Mouse (Mus musculus): Measurements from ENCODE around the gene Dusp2. TPM values are rescaled to one million over a fixed set of nuclear protein-coding genes. Genes with fewer than 3 reads are reported as not detected.

The Dusp2 gene
- polyA plus RNA-seq, 1 experiment from 2014 or later: 4.9 TPM

- no peaks in the 10 kb centered on the region for H3K36me3 ChIP-seq (ENCODE audit: control insufficient read depth, insufficient read depth, low read length)
- H3K4me3 ChIP-seq (ENCODE audit: low read depth, low read length): no peak overlapping the region
- WGBS: 69% methylated on average over 14 of the region's 14 CpGs
- H3K27me3 ChIP-seq (ENCODE audit: control insufficient read depth, insufficient read depth, low read length): peaks cover 29% of the 10 kb centered on the region
- H3K9ac ChIP-seq (ENCODE audit: low read depth, low read length): no peak overlapping the region
- no peaks in the 10 kb centered on the region for H3K4me1 ChIP-seq (replicated peaks; ENCODE audit: control insufficient read depth, insufficient read depth, low read length)
- no peaks in the 10 kb centered on the region for H3K9me3 ChIP-seq (ENCODE audit: control insufficient read depth, low read length)
- H3K4me2 ChIP-seq (replicated peaks; ENCODE audit: low read depth, low read length): no peak overlapping the region
- ATAC-seq (ENCODE audit: low FRiP score) (no peak), DNase-seq (ENCODE audit: low spot score) (no peak)
- H3K27ac ChIP-seq (ENCODE audit: low read depth, low read length): no peak overlapping the region
These were observed 3.0 kb upstream of the Dusp2 start for GRCm38 (mm10) chr2:127332807-127333570.

- Histone ChIP-seq H3K36me3 (ENCODE audit: control insufficient read depth, insufficient read depth, low read length) (no peaks in the 10 kb centered on the region), H3K4me2 (replicated peaks; ENCODE audit: low read depth, low read length) (no peak overlapping the region), H3K27me3 (ENCODE audit: control insufficient read depth, insufficient read depth, low read length) (peaks cover 29% of the 10 kb centered on the region), H3K4me1 (replicated peaks; ENCODE audit: control insufficient read depth, insufficient read depth, low read length) (no peaks in the 10 kb centered on the region), H3K27ac (ENCODE audit: low read depth, low read length) (no peak overlapping the region), H3K9me3 (ENCODE audit: control insufficient read depth, low read length) (no peaks in the 10 kb centered on the region), H3K9ac (ENCODE audit: low read depth, low read length) (no peak overlapping the region), H3K4me3 (ENCODE audit: low read depth, low read length) (no peak overlapping the region)
- no peak for DNase-seq (ENCODE audit: low spot score)
- 78% methylated on average over 5 of the region's 5 CpGs for WGBS
- ATAC-seq (ENCODE audit: low FRiP score): no peak
These were observed 1.9 kb upstream of the Dusp2 start for GRCm38 (mm10) chr2:127333945-127334603.

DNA sequence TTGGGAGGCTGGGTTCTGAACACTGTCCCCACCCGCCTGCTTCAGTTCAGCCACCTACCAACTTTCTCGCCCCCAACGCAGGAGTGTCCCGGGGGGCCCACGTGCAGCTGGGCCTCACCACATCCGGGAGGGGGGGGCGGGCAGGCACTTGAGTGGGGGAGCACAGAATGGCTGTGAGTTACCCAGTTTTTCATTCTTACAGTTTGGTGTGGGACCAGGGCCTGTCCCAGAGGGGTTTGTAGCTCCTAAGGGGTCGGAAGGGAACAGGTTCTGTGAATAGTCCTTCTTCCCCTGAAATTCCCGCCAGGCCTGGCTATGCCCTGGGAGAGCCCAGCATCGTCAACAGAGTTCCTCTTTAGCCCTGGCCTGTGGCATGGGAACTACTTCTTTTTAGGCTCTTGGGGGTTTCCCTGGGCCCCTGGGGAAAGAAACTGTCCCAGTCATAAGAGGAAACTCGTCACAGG is 849 bp upstream of the Dusp2 start:
- H3K27ac ChIP-seq (ENCODE audit: low read depth, low read length): no peak overlapping the region
- H3K4me2 ChIP-seq (replicated peaks; ENCODE audit: low read depth, low read length): no peak overlapping the region
- no peak overlapping the region for H3K4me3 ChIP-seq (ENCODE audit: low read depth, low read length)
- no peak overlapping the region for H3K9ac ChIP-seq (ENCODE audit: low read depth, low read length)
- H3K9me3 ChIP-seq (ENCODE audit: control insufficient read depth, low read length): no peaks in the 10 kb centered on the region
- DNase-seq (ENCODE audit: low spot score) (no peak), ATAC-seq (ENCODE audit: low FRiP score) (no peak)
- peaks cover 29% of the 10 kb centered on the region for H3K27me3 ChIP-seq (ENCODE audit: control insufficient read depth, insufficient read depth, low read length)
- no peaks in the 10 kb centered on the region for H3K36me3 ChIP-seq (ENCODE audit: control insufficient read depth, insufficient read depth, low read length)
- no peaks in the 10 kb centered on the region for H3K4me1 ChIP-seq (replicated peaks; ENCODE audit: control insufficient read depth, insufficient read depth, low read length)
- WGBS: 54% methylated on average over 11 of the region's 11 CpGs

DNA sequence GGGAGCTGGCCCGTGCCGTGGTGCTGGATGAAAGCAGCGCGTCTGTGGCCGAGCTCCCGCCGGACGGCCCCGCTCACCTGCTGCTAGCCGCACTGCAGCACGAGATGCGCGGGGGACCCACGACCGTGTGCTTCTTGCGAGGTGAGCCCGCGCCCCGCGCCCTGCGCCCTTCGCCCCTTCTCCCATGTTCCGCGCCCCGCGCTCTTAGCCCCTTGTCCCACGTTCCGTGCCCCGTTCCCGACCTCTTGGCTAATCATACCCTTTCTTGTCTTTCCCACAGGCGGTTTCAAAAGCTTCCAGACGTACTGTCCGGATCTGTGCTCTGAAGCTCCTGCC is 506 bp downstream of the Dusp2 start:
- H3K36me3 ChIP-seq (ENCODE audit: control insufficient read depth, insufficient read depth, low read length): no peaks in the 10 kb centered on the region
- ATAC-seq (ENCODE audit: low FRiP score): no peak; the same call in 1 of the 2 replicates
- peak overlapping the region; percentile 53; the same call in 1 of the 2 replicates for H3K9ac ChIP-seq (ENCODE audit: low read depth, low read length)
- peak overlapping the region; percentile 49 for H3K4me3 ChIP-seq (ENCODE audit: low read depth, low read length)
- H3K4me1 ChIP-seq (replicated peaks; ENCODE audit: control insufficient read depth, insufficient read depth, low read length): no peaks in the 10 kb centered on the region
- no peaks in the 10 kb centered on the region for H3K9me3 ChIP-seq (ENCODE audit: control insufficient read depth, low read length)
- no peak for DNase-seq (ENCODE audit: low spot score)
- WGBS: 2% methylated on average over 26 of the region's 33 CpGs
- no peak overlapping the region for H3K27ac ChIP-seq (ENCODE audit: low read depth, low read length)
- H3K27me3 ChIP-seq (ENCODE audit: control insufficient read depth, insufficient read depth, low read length): peaks cover 29% of the 10 kb centered on the region
- peak overlapping the region; percentile 90 for H3K4me2 ChIP-seq (replicated peaks; ENCODE audit: low read depth, low read length)

DNA sequence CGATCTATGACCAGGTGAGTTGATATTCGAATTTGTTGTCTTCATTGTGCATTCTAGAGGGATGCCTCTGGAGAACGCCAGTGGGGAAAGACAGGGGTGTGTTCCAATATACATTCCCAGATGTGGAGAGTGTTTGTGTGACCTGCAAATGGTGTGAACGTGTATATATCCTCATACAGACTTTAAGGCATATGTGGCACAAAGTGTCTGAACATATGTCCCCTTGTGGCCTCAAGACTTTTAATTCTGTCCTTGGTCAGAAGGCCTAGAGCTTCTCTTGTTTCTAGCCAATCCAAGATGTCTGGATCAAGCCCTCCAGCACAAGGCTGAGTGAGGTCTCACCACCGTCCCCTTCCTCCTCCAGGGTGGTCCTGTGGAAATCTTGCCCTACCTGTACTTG is 926 bp downstream of the Dusp2 start:
- WGBS: 51% methylated on average over 5 of the region's 5 CpGs
- no peaks in the 10 kb centered on the region for H3K36me3 ChIP-seq (ENCODE audit: control insufficient read depth, insufficient read depth, low read length)
- H3K4me3 ChIP-seq (ENCODE audit: low read depth, low read length): peak overlapping the region; percentile 49
- no peak overlapping the region for H3K9ac ChIP-seq (ENCODE audit: low read depth, low read length)
- ATAC-seq (ENCODE audit: low FRiP score) (no peak), DNase-seq (ENCODE audit: low spot score) (no peak)
- peaks cover 29% of the 10 kb centered on the region for H3K27me3 ChIP-seq (ENCODE audit: control insufficient read depth, insufficient read depth, low read length)
- peak overlapping the region; percentile 90 for H3K4me2 ChIP-seq (replicated peaks; ENCODE audit: low read depth, low read length)
- H3K9me3 ChIP-seq (ENCODE audit: control insufficient read depth, low read length): no peaks in the 10 kb centered on the region
- H3K27ac ChIP-seq (ENCODE audit: low read depth, low read length): no peak overlapping the region
- no peaks in the 10 kb centered on the region for H3K4me1 ChIP-seq (replicated peaks; ENCODE audit: control insufficient read depth, insufficient read depth, low read length)

- Histone ChIP-seq H3K9ac (ENCODE audit: low read depth, low read length) (no peak overlapping the region), H3K4me2 (replicated peaks; ENCODE audit: low read depth, low read length) (no peak overlapping the region), H3K4me1 (replicated peaks; ENCODE audit: control insufficient read depth, insufficient read depth, low read length) (no peaks in the 10 kb centered on the region), H3K27ac (ENCODE audit: low read depth, low read length) (no peak overlapping the region), H3K4me3 (ENCODE audit: low read depth, low read length) (no peak overlapping the region), H3K9me3 (ENCODE audit: control insufficient read depth, low read length) (no peaks in the 10 kb centered on the region), H3K27me3 (ENCODE audit: control insufficient read depth, insufficient read depth, low read length) (peaks cover 29% of the 10 kb centered on the region), H3K36me3 (ENCODE audit: control insufficient read depth, insufficient read depth, low read length) (no peaks in the 10 kb centered on the region)
- ATAC-seq (ENCODE audit: low FRiP score) (no peak), DNase-seq (ENCODE audit: low spot score) (no peak)
- WGBS: 67% methylated on average over 11 of the region's 11 CpGs
These were observed 1.6 kb downstream of the Dusp2 start for GRCm38 (mm10) chr2:127337531-127337930.

- no peak overlapping the region for H3K4me3 ChIP-seq (ENCODE audit: low read depth, low read length)
- ATAC-seq (ENCODE audit: low FRiP score): no peak
These were observed 2.1 kb downstream of the Dusp2 start for GRCm38 (mm10) chr2:127338012-127338411.

GRCm38 (mm10) chr2:127338416-127338815 is 2.5 kb downstream of the Dusp2 start, which contains the start of gene Astl:
Gene Astl, plus strand, starts transcription at chr2:127338639.
- Histone ChIP-seq H3K9ac (ENCODE audit: low read depth, low read length) (no peak within 1 kb of the TSS), H3K27me3 (ENCODE audit: control insufficient read depth, insufficient read depth, low read length) (peaks cover 29% of the 10 kb centered on the region), H3K36me3 (ENCODE audit: control insufficient read depth, insufficient read depth, low read length) (no peaks in the 10 kb centered on the region), H3K4me1 (replicated peaks; ENCODE audit: control insufficient read depth, insufficient read depth, low read length) (no peaks in the 10 kb centered on the region), H3K4me3 (ENCODE audit: low read depth, low read length) (no peak within 1 kb of the TSS), H3K27ac (ENCODE audit: low read depth, low read length) (no peak within 1 kb of the TSS), H3K9me3 (ENCODE audit: control insufficient read depth, low read length) (no peaks in the 10 kb centered on the region), H3K4me2 (replicated peaks; ENCODE audit: low read depth, low read length) (no peak within 1 kb of the TSS)
- WGBS: 81% methylated on average over 4 of the region's 4 CpGs
- DNase-seq (ENCODE audit: low spot score) (no peak), ATAC-seq (ENCODE audit: low FRiP score) (no peak)

More at GRCm38 (mm10) chr2:127338012-127338411, 2.1 kb downstream of the Dusp2 start:
- no peak overlapping the region for H3K9ac ChIP-seq (ENCODE audit: low read depth, low read length)
- peaks cover 29% of the 10 kb centered on the region for H3K27me3 ChIP-seq (ENCODE audit: control insufficient read depth, insufficient read depth, low read length)
- no peak overlapping the region for H3K27ac ChIP-seq (ENCODE audit: low read depth, low read length)
- H3K4me1 ChIP-seq (replicated peaks; ENCODE audit: control insufficient read depth, insufficient read depth, low read length): no peaks in the 10 kb centered on the region
- DNase-seq (ENCODE audit: low spot score): no peak
- no peaks in the 10 kb centered on the region for H3K9me3 ChIP-seq (ENCODE audit: control insufficient read depth, low read length)
- no peak overlapping the region for H3K4me2 ChIP-seq (replicated peaks; ENCODE audit: low read depth, low read length)
- 73% methylated on average over 7 of the region's 7 CpGs for WGBS
- no peaks in the 10 kb centered on the region for H3K36me3 ChIP-seq (ENCODE audit: control insufficient read depth, insufficient read depth, low read length)

DNA sequence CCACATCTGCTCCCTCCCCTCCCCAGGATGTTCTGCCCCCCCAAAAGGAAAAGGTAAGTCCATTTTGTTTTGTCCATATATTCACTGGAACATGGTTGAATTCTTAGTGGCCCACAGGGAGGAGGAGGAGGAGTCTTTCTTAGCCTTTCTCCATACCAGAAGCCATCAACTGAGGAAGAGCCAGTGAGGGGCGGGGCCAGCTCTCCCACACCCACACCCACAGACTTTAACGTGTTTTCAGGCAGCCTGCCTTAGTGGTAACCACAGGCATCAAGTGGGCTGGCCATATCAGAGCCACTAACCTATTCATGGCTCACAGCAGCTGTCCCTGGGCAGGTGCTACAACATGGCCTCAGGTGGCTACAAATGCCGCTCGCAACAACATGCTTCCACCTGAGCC is 2.9 kb downstream of the Dusp2 start:
- WGBS: 74% methylated on average over 4 of the region's 4 CpGs
- Histone ChIP-seq H3K4me1 (replicated peaks; ENCODE audit: control insufficient read depth, insufficient read depth, low read length) (no peaks in the 10 kb centered on the region), H3K9me3 (ENCODE audit: control insufficient read depth, low read length) (no peaks in the 10 kb centered on the region), H3K36me3 (ENCODE audit: control insufficient read depth, insufficient read depth, low read length) (no peaks in the 10 kb centered on the region), H3K27me3 (ENCODE audit: control insufficient read depth, insufficient read depth, low read length) (peaks cover 29% of the 10 kb centered on the region), H3K4me2 (replicated peaks; ENCODE audit: low read depth, low read length) (no peak overlapping the region), H3K27ac (ENCODE audit: low read depth, low read length) (no peak overlapping the region), H3K9ac (ENCODE audit: low read depth, low read length) (no peak overlapping the region), H3K4me3 (ENCODE audit: low read depth, low read length) (no peak overlapping the region)
- DNase-seq (ENCODE audit: low spot score) (no peak), ATAC-seq (ENCODE audit: low FRiP score) (no peak)

All from hindbrain, embryonic 11.5 days (tissue).